Mouse (Mus musculus) thymus, postnatal 0 days (tissue): ENCODE data around the gene 1700003E16Rik. TPM values are rescaled to one million over a fixed set of nuclear protein-coding genes. Genes with fewer than 3 reads are reported as not detected.

Source experiments
- DNase-seq: peaks from one replicate; pipeline ENCODE4 v3.0.0-alpha.2; 2015; ENCODE audit warnings: low spot score
- polyA plus RNA-seq: library from polyadenylated mRNA; unstranded; fragments of >200 nt; fragmentation: Nextera tagmentation; extraction: Ambion mirVana; gene quantifications from 2 replicates; pipeline ENCODE4 v1.2.1, GENCODE M21; 2015

Gene 1700003E16Rik
- polyA plus RNA-seq, 1 experiment from 2014 or later = 0.21 TPM

- no peak for DNase-seq
These were observed 41.3 kb downstream of the 1700003E16Rik start for GRCm38 (mm10) chr6:83197345-83198004.

GRCm38 (mm10) chr6:83203320-83203719, 47.1 kb downstream of the 1700003E16Rik start:
- DNase-seq = no peak

GRCm38 (mm10) chr6:83205851-83206250, 49.6 kb downstream of the 1700003E16Rik start:
- no peak for DNase-seq

GRCm38 (mm10) chr6:83206321-83206720, 50.1 kb downstream of the 1700003E16Rik start:
- no peak for DNase-seq

DNA sequence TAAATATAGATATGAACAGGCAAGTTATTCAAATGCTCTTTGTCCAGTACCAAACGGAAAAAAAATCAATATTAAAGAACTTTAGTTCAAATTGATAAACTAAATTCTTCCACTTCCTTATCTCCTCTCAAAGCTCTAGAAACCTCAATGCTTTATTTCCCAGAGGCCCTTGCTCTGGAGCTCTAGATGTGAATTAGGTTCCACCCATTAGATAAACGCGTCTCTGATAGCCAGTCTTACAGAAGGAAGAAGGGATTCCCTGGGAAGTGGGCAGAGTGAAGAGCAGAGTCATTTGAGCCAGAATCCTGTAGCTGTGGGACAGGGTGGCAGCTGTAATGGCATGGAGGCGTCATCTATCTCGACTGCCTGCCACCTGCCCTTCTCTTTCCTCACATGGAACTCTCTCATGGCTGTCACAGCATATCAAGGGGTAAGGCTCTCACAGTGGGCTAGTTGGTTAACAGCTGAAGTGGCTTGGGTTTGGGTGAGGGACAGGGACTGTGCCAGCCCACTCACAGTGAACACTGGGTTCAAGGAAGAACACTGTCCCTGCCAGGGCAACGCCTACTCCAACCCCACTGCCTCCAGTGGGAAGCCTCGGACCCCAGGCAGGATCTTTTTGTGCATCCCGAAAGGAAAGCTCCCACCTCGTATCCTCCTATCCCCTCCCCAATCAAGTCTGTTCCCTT, 51.3 kb downstream of the 1700003E16Rik start:
- no peak for DNase-seq

- DNase-seq = no peak
These were observed 51.8 kb downstream of the 1700003E16Rik start for GRCm38 (mm10) chr6:83208050-83208400.

DNA sequence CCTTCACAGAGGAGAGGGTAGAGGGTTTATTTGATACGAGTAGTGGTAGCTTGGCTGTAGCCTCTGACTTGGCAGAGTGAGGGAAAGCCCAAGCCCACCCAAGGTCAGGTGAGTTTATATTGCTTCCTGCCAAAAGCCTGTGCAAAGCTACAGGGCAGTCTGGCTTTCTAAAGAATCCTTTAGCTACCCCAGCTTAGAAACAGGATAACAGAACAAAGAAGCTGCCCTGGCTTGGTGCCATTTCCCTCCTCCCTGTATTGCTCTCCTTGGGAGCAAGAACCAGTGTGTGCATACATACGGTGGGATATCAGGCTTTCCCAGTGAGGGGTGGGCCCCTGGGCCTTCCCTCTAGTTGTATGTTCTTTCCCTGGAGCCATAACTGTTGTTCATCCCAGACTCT, 54.3 kb downstream of the 1700003E16Rik start:
- no peak for DNase-seq

GRCm38 (mm10) chr6:83211526-83211925, 55.3 kb downstream of the 1700003E16Rik start:
- DNase-seq = no peak

Other genes with a start within 250 kb of the 1700003E16Rik start
- gene Sema4f, start 216.6 kb upstream of the 1700003E16Rik start, polyA plus RNA-seq = 1.3 and 1.4 TPM in 2 replicates
- gene M1ap, start 209.5 kb upstream of the 1700003E16Rik start, polyA plus RNA-seq = 0.81 and 1.5 TPM in 2 replicates
- gene Dok1, start 122.9 kb upstream of the 1700003E16Rik start, polyA plus RNA-seq = 26.2 and 26.5 TPM in 2 replicates
- 1.4 and 1.5 TPM in 2 replicates for gene Loxl3, start 122.2 kb upstream of the 1700003E16Rik start, polyA plus RNA-seq
- gene Aup1, start 101.9 kb upstream of the 1700003E16Rik start, polyA plus RNA-seq = 197 and 202 TPM in 2 replicates
- 54.4 and 55.1 TPM in 2 replicates for gene Htra2, start 101.1 kb upstream of the 1700003E16Rik start, polyA plus RNA-seq
- 0.96 and 1.4 TPM in 2 replicates for gene Dqx1, start 98.6 kb upstream of the 1700003E16Rik start, polyA plus RNA-seq
- gene Tlx2, start 86.1 kb upstream of the 1700003E16Rik start, polyA plus RNA-seq = 0.23 TPM in 1 of 2 replicates, not detected in the other
- 27.8 and 30.3 TPM in 2 replicates for gene Pcgf1, start 78.5 kb upstream of the 1700003E16Rik start, polyA plus RNA-seq
- 0.51 and 0.95 TPM in 2 replicates for gene Lbx2, start 70.0 kb upstream of the 1700003E16Rik start, polyA plus RNA-seq
- 2.4 and 2.8 TPM in 2 replicates for gene Ccdc142, start 54.8 kb upstream of the 1700003E16Rik start, polyA plus RNA-seq
- gene Gm42688, start 54.8 kb upstream of the 1700003E16Rik start, polyA plus RNA-seq = 2.4 and 2.7 TPM in 2 replicates
- gene Mrpl53, start 47.4 kb upstream of the 1700003E16Rik start, polyA plus RNA-seq = 101 and 107 TPM in 2 replicates
- 39.9 and 42.0 TPM in 2 replicates for gene Mogs, start 40.9 kb upstream of the 1700003E16Rik start, polyA plus RNA-seq
- gene Wbp1, start 34.8 kb upstream of the 1700003E16Rik start, polyA plus RNA-seq = 69.7 and 71.1 TPM in 2 replicates
- 17.7 and 17.9 TPM in 2 replicates for gene Ino80b, start 31.0 kb upstream of the 1700003E16Rik start, polyA plus RNA-seq
- gene Rtkn, start 20.9 kb upstream of the 1700003E16Rik start, polyA plus RNA-seq = 29.1 and 30.9 TPM in 2 replicates
- 0.67 and 0.95 TPM in 2 replicates for gene Wdr54, start within 50 bp of the 1700003E16Rik start, polyA plus RNA-seq
- 62.8 and 64.5 TPM in 2 replicates for gene Dctn1, start 9.5 kb downstream of the 1700003E16Rik start, polyA plus RNA-seq
- gene Slc4a5, start 63.4 kb downstream of the 1700003E16Rik start, polyA plus RNA-seq = 0.07 and 0.17 TPM in 2 replicates
- 40.7 and 48.6 TPM in 2 replicates for gene Mthfd2, start 169.5 kb downstream of the 1700003E16Rik start, polyA plus RNA-seq
- gene Mob1a, start 169.6 kb downstream of the 1700003E16Rik start, polyA plus RNA-seq = 71.5 and 73.4 TPM in 2 replicates
- 216 and 226 TPM in 2 replicates for gene Bola3, start 192.7 kb downstream of the 1700003E16Rik start, polyA plus RNA-seq